Mouse (Mus musculus) heart, adult 2 months (tissue): ENCODE measurements at regions not wholly inside any gene's neighbourhood (a gene's known extent, or its start where the extent isn't known, plus 50 kb on each side); places are given as distances from the start of the nearest gene placed in this dataset.

Experiments used
- CTCF ChIP-seq: fragments of 200-600 bp; IDR thresholded peaks from 2 replicates; pipeline ENCODE4 v1.8.1; 2022; ENCODE audit warnings: antibody characterized with exemption, mild to moderate bottlenecking, moderate library complexity
- POLR2A ChIP-seq: fragments of 200-500 bp; IDR thresholded peaks from 2 replicates; pipeline ENCODE4 v1.6.1; 2011; ENCODE audit warnings: mild to moderate bottlenecking, low read depth, low read length, control low read depth; ENCODE audit not compliant: insufficient read depth

GRCm38 (mm10) chr3:34772035-34772434 lies 121.8 kb downstream of the Sox2 start:
- TF ChIP-seq POLR2A (no peak), CTCF (no peak)
